Mouse (Mus musculus) kidney, adult 11 months (tissue): ENCODE results near the gene Pdzd2.

ENCODE experiments used
- DNase-seq: peaks from one replicate; pipeline ENCODE4 v3.0.0; 2022

Pdzd2 gene

GRCm38 (mm10) chr15:12334381-12334780 is 405.3 kb downstream of the Pdzd2 start:
- DNase-seq = no peak

DNA sequence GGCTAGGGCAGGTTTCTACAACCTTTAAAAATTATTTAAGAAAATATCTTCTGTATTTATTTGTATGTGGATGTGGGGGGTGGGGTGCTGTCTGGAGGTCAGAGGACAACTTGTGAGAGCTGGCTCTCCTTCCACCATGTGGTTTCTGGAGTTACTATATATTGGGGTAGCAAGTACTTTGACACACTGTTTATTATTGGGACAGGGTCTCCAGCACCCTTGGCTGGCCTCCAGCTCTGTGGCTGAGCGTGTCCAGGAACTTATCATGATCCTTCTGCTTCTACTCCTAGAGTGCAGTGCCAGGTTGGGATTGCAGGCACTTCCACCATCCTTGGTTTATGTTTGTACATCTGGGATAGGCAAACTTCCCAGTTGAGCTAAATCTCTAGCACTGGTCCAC is 408.4 kb downstream of the Pdzd2 start:
- no peak for DNase-seq

DNA sequence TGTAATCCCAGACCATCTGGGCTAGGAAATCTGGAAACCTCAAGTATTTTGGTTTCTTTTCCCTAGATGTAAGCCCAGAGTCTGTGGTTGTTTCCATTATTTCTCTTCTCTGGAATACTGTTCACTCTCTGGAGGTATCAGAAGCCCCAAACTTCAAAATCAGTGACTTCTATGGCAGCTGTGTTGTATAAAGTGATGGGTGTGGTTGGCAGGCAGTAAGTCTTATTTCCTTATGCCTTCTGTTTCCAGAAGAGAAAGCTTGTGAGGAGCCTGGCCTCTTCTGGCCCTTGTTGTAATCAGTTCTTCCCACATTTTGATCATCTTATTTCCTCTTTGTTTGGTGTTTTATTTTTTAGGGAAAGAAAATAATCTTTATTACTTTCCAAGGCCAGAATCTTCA is 408.8 kb downstream of the Pdzd2 start:
- DNase-seq = no peak

DNA sequence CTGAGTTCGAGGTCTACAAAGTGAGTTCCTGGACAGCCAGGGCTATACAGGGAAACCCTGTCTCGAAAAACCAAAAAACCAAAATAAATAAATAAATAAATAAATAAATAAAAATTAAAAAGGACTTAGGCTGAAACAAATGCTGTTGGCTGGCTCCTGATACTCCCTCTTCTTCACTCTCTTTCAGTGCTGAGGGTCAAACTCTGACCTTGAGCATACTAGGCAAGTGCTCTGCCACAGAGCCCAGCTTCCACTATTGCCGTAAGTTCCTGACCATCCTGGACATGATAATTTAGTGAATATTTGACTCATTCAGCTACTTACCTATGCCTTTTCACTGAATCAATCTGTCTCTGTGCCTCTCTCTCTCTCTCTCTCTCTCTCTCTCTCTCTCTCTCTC is 409.3 kb downstream of the Pdzd2 start:
- DNase-seq = no peak

- DNase-seq = no peak
Measured at GRCm38 (mm10) chr15:12324326-12324725, 415.4 kb downstream of the Pdzd2 start.

- no peak for DNase-seq
Measured at GRCm38 (mm10) chr15:12322676-12323402, 416.9 kb downstream of the Pdzd2 start.

- peak; percentile 44 for DNase-seq
Measured at GRCm38 (mm10) chr15:12321788-12322621, 417.7 kb downstream of the Pdzd2 start, which contains the start of gene 1810049J17Rik. Gene 1810049J17Rik, minus strand, starts transcription at chr15:12321899.

DNA sequence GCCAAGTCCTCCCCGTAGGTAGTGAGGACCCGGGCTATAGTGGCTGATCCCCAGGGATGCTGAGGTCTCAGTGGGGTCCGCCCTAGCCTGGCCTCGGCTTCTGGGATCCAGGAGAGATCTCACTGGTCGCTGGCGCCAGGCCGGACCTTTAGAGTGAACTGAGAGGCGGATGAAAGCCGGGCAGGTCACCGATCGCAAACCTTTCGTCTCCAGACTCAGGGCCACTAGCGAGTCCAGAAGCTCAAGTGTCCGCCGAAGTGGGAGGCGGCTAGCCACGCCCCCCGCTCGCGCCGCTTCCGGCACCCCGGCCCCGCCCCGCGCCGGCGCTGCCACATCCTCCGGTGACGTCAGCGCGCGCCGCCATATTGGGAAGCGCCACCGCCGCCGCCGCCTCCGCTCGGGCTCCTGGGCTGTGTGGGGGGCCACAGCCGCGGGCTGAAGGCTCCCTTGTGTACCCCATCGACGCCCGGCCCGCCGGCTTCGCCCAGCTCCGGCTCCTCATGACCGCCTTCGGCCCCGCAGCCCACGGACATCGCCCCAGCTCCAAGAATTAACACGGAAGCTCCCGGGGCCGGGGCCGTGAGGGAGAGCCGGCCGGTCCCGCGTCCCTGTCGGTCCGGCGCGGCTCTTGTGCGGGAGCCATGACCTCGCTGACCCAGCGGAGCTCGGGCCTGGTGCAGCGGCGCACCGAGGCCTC is 418.5 kb downstream of the Pdzd2 start, which contains the start of gene Golph3:
Gene Golph3, plus strand, starts transcription at position 360 of the 697 bp plus-strand sequence.
- DNase-seq = peak; percentile 95

DNA sequence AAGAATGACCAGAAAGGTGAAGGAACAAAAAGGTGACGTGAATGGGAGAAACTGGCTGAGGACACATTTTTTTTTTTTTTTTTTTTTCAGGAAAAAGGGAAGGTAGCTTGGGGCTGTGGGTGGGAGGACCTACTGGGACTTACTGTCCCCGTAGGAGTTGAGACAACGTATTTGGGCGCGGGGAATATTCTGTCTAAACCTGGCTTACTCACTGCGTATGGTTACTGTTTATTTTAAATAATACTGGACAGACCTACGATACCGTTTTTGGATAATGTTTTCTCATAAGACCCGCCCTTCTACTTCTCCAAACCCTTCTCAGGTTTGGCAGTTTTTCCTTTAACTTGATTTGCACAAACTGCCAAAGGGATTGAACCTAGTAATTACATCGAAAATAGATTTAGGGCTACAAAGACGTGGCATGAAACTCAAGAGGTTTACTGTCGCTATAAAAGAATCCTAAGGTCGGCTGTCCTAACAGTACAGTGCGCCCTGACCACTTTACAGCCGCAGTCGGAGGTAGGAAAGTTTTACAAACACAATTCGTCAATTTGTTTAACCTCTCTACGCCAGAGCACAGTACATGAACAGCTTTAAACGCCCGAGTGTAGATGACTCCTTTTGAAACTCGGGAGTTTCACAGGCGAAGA is 419.2 kb downstream of the Pdzd2 start:
- no peak for DNase-seq

DNA sequence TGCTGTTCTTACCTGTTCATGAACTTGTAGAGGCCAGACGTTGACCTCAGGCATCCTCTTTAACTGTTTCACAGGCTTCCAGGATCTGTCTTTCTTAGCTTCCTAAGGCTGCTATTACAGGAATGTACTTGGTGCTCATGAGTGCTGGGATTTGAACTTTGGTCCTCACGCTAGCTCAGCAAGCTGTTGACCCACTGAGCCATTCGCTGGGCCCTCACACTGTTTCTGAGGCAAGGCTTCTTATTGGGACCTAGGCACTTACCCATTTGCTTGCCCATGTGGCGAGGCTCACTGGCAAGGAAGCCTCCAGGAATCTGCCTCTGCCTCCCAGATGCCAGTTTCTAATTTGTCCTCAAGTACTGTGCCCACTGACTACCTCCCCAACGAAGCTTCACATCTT is 419.8 kb downstream of the Pdzd2 start:
- peak; percentile 30 for DNase-seq

DNA sequence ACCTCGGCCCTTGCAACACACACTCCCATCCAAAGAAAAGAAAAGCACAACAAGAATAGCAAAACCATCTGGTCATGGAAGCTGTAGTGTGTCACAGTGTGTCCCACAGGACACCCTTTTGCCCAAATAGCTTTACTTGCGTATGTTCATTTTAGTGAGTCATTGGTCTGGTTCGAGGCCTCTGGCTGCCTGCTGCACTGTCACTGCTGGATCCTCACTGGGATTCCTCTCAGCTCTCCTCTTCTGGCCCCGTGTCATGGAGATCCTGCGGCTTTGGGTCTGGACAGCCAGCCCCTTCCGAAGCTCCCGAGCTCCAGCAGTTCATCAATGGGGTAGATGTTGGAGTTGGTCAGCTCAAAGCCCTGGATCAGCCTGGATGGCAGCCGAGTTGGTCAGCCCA is 421.3 kb downstream of the Pdzd2 start:
- no peak for DNase-seq

DNA sequence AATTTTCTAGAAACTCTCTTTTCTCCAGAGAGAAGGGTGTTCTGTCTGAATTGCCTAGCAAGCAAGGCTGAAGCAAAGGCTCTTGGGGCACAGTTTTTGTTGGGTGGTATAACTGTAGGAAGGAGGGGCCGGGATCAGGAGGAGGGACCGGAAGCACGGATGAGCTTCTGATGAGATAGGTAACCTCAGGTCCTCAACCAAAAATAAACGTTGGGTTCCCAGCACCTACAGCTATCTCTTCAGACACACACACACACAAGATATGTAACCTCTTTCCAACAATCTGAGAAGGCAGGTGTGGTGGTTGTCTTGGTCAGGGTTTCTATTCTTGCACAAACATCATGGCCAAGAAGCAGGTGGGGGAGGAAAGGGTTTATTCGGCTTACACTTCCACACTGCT is 422.4 kb downstream of the Pdzd2 start:
- DNase-seq = no peak

GRCm38 (mm10) chr15:12315996-12316395 is 423.7 kb downstream of the Pdzd2 start:
- no peak for DNase-seq

DNA sequence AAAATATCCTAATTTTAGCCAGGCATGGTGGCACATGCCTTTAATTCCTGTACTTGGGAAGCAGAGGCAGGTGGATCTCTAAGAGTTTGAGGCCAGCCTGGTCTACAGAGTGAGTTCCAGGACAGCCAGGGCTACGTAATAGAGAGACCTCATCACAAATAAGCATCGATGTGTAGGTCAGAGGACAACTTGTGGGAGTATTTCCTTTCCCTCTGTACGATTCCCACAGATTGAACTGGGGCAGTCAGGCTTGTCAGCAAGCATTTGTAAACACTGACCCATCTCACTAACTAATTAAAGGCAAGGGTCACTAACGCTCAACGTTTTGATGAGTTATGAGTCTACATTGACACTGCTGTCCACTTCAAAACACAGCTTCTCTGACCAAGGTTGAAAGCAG is 425.1 kb downstream of the Pdzd2 start:
- no peak for DNase-seq

DNA sequence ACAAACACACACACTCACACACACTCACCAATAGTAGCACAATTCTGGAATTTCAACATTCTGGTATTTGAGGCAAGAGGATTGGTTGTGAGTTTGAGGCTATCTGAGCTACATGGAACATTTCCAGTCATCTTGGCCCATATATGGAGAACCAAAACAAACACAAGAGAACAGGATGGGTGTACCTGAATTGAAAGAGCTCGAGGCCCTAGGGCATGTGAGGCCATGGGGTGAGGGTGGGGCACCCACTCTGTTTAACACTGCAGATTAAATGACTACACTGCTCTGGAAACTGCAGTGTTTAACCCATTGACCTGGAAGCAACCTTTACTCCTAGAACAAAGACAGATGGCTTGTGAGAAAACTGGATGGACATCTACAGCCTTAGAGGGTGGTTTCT is 426.5 kb downstream of the Pdzd2 start:
- no peak for DNase-seq

DNA sequence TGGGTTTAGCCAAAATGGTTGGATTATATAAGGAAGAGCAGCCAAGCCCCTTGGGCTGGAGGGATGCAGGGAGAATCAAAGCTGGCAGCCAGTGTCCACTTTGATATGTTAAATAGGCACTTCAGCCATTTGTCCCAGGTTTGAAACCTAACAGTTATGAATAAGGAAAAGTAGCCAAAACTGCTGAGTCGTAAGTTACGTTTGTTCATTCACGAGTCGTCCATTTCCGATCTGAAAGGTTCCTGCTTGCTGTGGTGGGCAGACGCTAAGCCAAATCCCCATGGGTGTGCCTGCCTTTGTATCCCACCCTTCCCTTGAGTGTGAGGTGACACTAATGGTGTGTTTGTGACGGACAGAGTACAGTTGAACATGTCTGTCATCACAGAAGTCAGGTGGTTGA is 428.3 kb downstream of the Pdzd2 start:
- DNase-seq = no peak

GRCm38 (mm10) chr15:12310676-12311075 is 429.0 kb downstream of the Pdzd2 start:
- no peak for DNase-seq
